12 mouse cellular contexts compared by ENCODE assay signal in genomic region chr10:71049294-71049693, GRCm38 (mm10).
A peak's percentile ranks its signal among the peaks of the same experiment; 100 is the strongest.
DNase-seq lines count a peak whose midpoint lies in the region; ATAC-seq and TF ChIP-seq lines count a peak whose summit lies in the region.
"Had no signal": no experiment of that assay in that cellular context is flagged by ENCODE, and none has a peak within 500 bp of the region (broad histone marks: within the 10 kb centered on the region; RNA-seq: fewer than 3 reads in every experiment).

No protein-coding gene starts in this region.

- no peak for TF ChIP-seq CTCF in heart, adult 2 months (IDR thresholded peaks at IDR 0.05)

- no peak overlapping the region for H3K4me2 ChIP-seq in heart, embryonic 12.5 days
- no peak overlapping the region for H3K4me2 ChIP-seq in liver, embryonic 11.5 days
- no peak overlapping the region for H3K4me2 ChIP-seq in forebrain, embryonic 16.5 days (ENCODE audit: low read length)
- H3K4me2 ChIP-seq in hindbrain, embryonic 13.5 days = no peak overlapping the region
- H3K4me2 ChIP-seq: forebrain, embryonic 13.5 days had no signal

- H3K27ac ChIP-seq in heart, adult 2 months = peak overlapping the region; percentile 21; the same call in 1 of the 2 replicates
- H3K27ac ChIP-seq in heart, embryonic 12.5 days (ENCODE audit: poor library complexity, severe bottlenecking) = no peak overlapping the region
- H3K27ac ChIP-seq in liver, embryonic 11.5 days (ENCODE audit: low read depth, low read length) = no peak overlapping the region
- H3K27ac ChIP-seq in forebrain, embryonic 16.5 days (ENCODE audit: low read length) = no peak overlapping the region
- H3K27ac ChIP-seq in hindbrain, embryonic 13.5 days = no peak overlapping the region
- H3K27ac ChIP-seq: forebrain, embryonic 13.5 days had no signal

- WGBS in heart, adult 2 months = 70% methylated on average over 17 of the region's 17 CpGs
- 75% methylated on average over 17 of the region's 17 CpGs for WGBS in heart, embryonic 12.5 days
- WGBS in liver, embryonic 11.5 days = 79% methylated on average over 17 of the region's 17 CpGs
- 94% methylated on average over 17 of the region's 17 CpGs for WGBS in forebrain, embryonic 16.5 days
- WGBS in hindbrain, embryonic 13.5 days = 91% methylated on average over 17 of the region's 17 CpGs

- H3K79me2 ChIP-seq in heart, adult 2 months (replicated peaks; ENCODE audit: control insufficient read depth, insufficient read depth, low read length) = no peaks in the 10 kb centered on the region

- H3K36me3 ChIP-seq in heart, adult 2 months (ENCODE audit: control insufficient read depth, insufficient read depth, low read length) = no peaks in the 10 kb centered on the region
- H3K36me3 ChIP-seq in heart, embryonic 12.5 days = peaks cover 3% of the 10 kb centered on the region
- H3K36me3 ChIP-seq in liver, embryonic 11.5 days (ENCODE audit: control insufficient read depth, insufficient read depth, low read length) = no peaks in the 10 kb centered on the region
- no peaks in the 10 kb centered on the region for H3K36me3 ChIP-seq in forebrain, embryonic 16.5 days (ENCODE audit: control insufficient read depth, insufficient read depth)
- H3K36me3 ChIP-seq in hindbrain, embryonic 13.5 days = no peaks in the 10 kb centered on the region

- H3K4me3 ChIP-seq in heart, adult 2 months = no peak overlapping the region
- H3K4me3 ChIP-seq in heart, embryonic 12.5 days = no peak overlapping the region
- H3K4me3 ChIP-seq in liver, embryonic 11.5 days (ENCODE audit: low read depth, low read length) = no peak overlapping the region
- no peak overlapping the region for H3K4me3 ChIP-seq in forebrain, embryonic 16.5 days (replicated peaks; ENCODE audit: low read length)
- no peak overlapping the region for H3K4me3 ChIP-seq in hindbrain, embryonic 13.5 days
- H3K4me3 ChIP-seq: forebrain, embryonic 13.5 days had no signal

- no peak for TF ChIP-seq EP300 in heart, adult 2 months (IDR thresholded peaks at IDR 0.05; ENCODE audit: insufficient read depth, low read depth, low read length)

- no peak for TF ChIP-seq POLR2A in heart, adult 2 months (IDR thresholded peaks at IDR 0.05; ENCODE audit: insufficient read depth, low read depth, low read length)

- H3K4me1 ChIP-seq in heart, adult 2 months (ENCODE audit: control insufficient read depth, insufficient read depth, low read length) = peaks cover 7% of the 10 kb centered on the region
- peaks cover 27% of the 10 kb centered on the region for H3K4me1 ChIP-seq in heart, embryonic 12.5 days (replicated peaks)
- H3K4me1 ChIP-seq in liver, embryonic 11.5 days (replicated peaks; ENCODE audit: control insufficient read depth, insufficient read depth, low read length) = 0 out of 2 replicates have a peak, but pooled peaks cover 2% of the 10 kb centered on the region
- peaks cover 6% of the 10 kb centered on the region for H3K4me1 ChIP-seq in forebrain, embryonic 16.5 days (replicated peaks; ENCODE audit: control insufficient read depth, insufficient read depth, low read length)
- 0 out of 2 replicates have a peak, but pooled peaks cover 10% of the 10 kb centered on the region for H3K4me1 ChIP-seq in hindbrain, embryonic 13.5 days (replicated peaks)

- DNase-seq in heart, adult 2 months = peak; percentile 49 to 60
- DNase-seq in adrenal gland, adult 8-10 months = peak; percentile 18
- DNase-seq in gastrocnemius, postnatal 36 days = peak; percentile 50 to 65
- DNase-seq in lung, postnatal 10 days = peak; percentile 74
- DNase-seq in liver, embryonic 11.5 days (ENCODE audit: low spot score) = no peak
- DNase-seq: cerebellum, adult 8-10 months; thymus, postnatal 25 days had no signal

- no peak for ATAC-seq in heart, embryonic 12.5 days (ENCODE audit: insufficient number of reproducible peaks, low FRiP score)
- ATAC-seq in liver, embryonic 11.5 days (replicated peaks; ENCODE audit: low FRiP score) = no peak
- no peak for ATAC-seq in forebrain, embryonic 16.5 days
- ATAC-seq in hindbrain, embryonic 13.5 days (ENCODE audit: low FRiP score) = no peak
- ATAC-seq: forebrain, embryonic 13.5 days; Patski had no signal

- no peak overlapping the region for H3K9ac ChIP-seq in heart, adult 2 months (ENCODE audit: low read depth, low read length)
- H3K9ac ChIP-seq in heart, embryonic 12.5 days = no peak overlapping the region
- H3K9ac ChIP-seq in liver, embryonic 11.5 days (ENCODE audit: low read depth, low read length) = no peak overlapping the region
- no peak overlapping the region for H3K9ac ChIP-seq in forebrain, embryonic 16.5 days (replicated peaks; ENCODE audit: low read depth, low read length)
- H3K9ac ChIP-seq in hindbrain, embryonic 13.5 days = no peak overlapping the region
- H3K9ac ChIP-seq: forebrain, embryonic 13.5 days had no signal

- H3K27me3 ChIP-seq in heart, adult 2 months (ENCODE audit: control insufficient read depth, insufficient read depth, low read length) = no peaks in the 10 kb centered on the region
- H3K27me3 ChIP-seq in heart, embryonic 12.5 days (replicated peaks) = no peaks in the 10 kb centered on the region
- H3K27me3 ChIP-seq in liver, embryonic 11.5 days (replicated peaks; ENCODE audit: control insufficient read depth, insufficient read depth, low read length) = no peaks in the 10 kb centered on the region
- no peaks in the 10 kb centered on the region for H3K27me3 ChIP-seq in forebrain, embryonic 16.5 days (replicated peaks; ENCODE audit: control insufficient read depth, insufficient read depth, low read length)
- H3K27me3 ChIP-seq in hindbrain, embryonic 13.5 days = no peaks in the 10 kb centered on the region
- H3K27me3 ChIP-seq: forebrain, embryonic 13.5 days; Patski had no signal

- intact Hi-C loops in heart, adult 2 months (cut with DNase I) = no loop called here
- intact Hi-C loops in gastrocnemius, postnatal 36 days (cut with DNase I) = no loop called here

- H3K9me3 ChIP-seq in heart, embryonic 12.5 days (replicated peaks) = no peaks in the 10 kb centered on the region
- H3K9me3 ChIP-seq in liver, embryonic 11.5 days (ENCODE audit: control insufficient read depth, low read length) = no peaks in the 10 kb centered on the region
- H3K9me3 ChIP-seq in forebrain, embryonic 16.5 days (ENCODE audit: control insufficient read depth, low read length) = no peaks in the 10 kb centered on the region
- no peaks in the 10 kb centered on the region for H3K9me3 ChIP-seq in hindbrain, embryonic 13.5 days
- H3K9me3 ChIP-seq: forebrain, embryonic 13.5 days had no signal
